Comparison of ENCODE assay signal across 7 mouse cellular contexts in genomic region chr6:145747671-145748640, GRCm38 (mm10). TPM values are rescaled to one million over a fixed set of nuclear protein-coding genes. Genes with fewer than 3 reads are reported as not detected.
DNase-seq lines count a peak whose midpoint lies in the region; ATAC-seq and TF ChIP-seq lines count a peak whose summit lies in the region.

No protein-coding gene starts in this region.

- TF ChIP-seq CTCF in embryonic fibroblast, embryonic 13.5 days (IDR thresholded peaks at IDR 0.05; ENCODE audit: borderline replicate concordance, insufficient read depth, low read length): no peak

- H3K9me3 ChIP-seq in megakaryocyte, embryonic 14.5 days: peaks cover 6% of the 10 kb centered on the region; the same call in 1 of the 2 replicates
- H3K9me3 ChIP-seq in intestine, embryonic 15.5 days: no peaks in the 10 kb centered on the region
- H3K9me3 ChIP-seq in midbrain, embryonic 13.5 days: no peaks in the 10 kb centered on the region

- peak overlapping the region; percentile 91 for H3K4me3 ChIP-seq in megakaryocyte, embryonic 14.5 days (replicated peaks)
- peak overlapping the region; percentile 74 for H3K4me3 ChIP-seq in embryonic fibroblast, embryonic 13.5 days (ENCODE audit: insufficient read depth, low read length)
- H3K4me3 ChIP-seq in intestine, embryonic 15.5 days (replicated peaks): peak overlapping the region; percentile 77
- H3K4me3 ChIP-seq in midbrain, embryonic 13.5 days (replicated peaks): peak overlapping the region; percentile 71

- WGBS in intestine, embryonic 15.5 days: 16% methylated on average over 16 of the region's 16 CpGs
- 13% methylated on average over 16 of the region's 16 CpGs for WGBS in midbrain, embryonic 13.5 days

- H3K9ac ChIP-seq in intestine, embryonic 15.5 days: peak overlapping the region; percentile 77
- H3K9ac ChIP-seq in midbrain, embryonic 13.5 days (replicated peaks): peak overlapping the region; percentile 78

- H3K36me3 ChIP-seq in megakaryocyte, embryonic 14.5 days (replicated peaks; ENCODE audit: low read length): no peaks in the 10 kb centered on the region
- H3K36me3 ChIP-seq in intestine, embryonic 15.5 days: no peaks in the 10 kb centered on the region
- H3K36me3 ChIP-seq in midbrain, embryonic 13.5 days: no peaks in the 10 kb centered on the region

- ATAC-seq in megakaryocyte, adult 5-6 weeks (ENCODE audit: poor library complexity, severe bottlenecking): no peak
- no peak for ATAC-seq in intestine, embryonic 15.5 days
- ATAC-seq in midbrain, embryonic 13.5 days: no peak

- peak; percentile 16; the same call in 1 of the 2 replicates for TF ChIP-seq POLR2A in embryonic fibroblast, embryonic 13.5 days (IDR thresholded peaks at IDR 0.05; ENCODE audit: low read depth, low read length)

- peak overlapping the region; percentile 89 for H3K4me2 ChIP-seq in intestine, embryonic 15.5 days (replicated peaks)
- peak overlapping the region; percentile 87 for H3K4me2 ChIP-seq in midbrain, embryonic 13.5 days (replicated peaks)

- H3K4me1 ChIP-seq in megakaryocyte, embryonic 14.5 days: peaks cover 18% of the 10 kb centered on the region
- H3K4me1 ChIP-seq in embryonic fibroblast, embryonic 13.5 days (ENCODE audit: control insufficient read depth, insufficient read depth, low read length): peaks cover 6% of the 10 kb centered on the region; the same call in 1 of the 2 replicates
- H3K4me1 ChIP-seq in intestine, embryonic 15.5 days (replicated peaks): 0 out of 2 replicates have a peak, but pooled peaks cover 6% of the 10 kb centered on the region
- peaks cover 17% of the 10 kb centered on the region for H3K4me1 ChIP-seq in midbrain, embryonic 13.5 days (replicated peaks)

- peaks cover 80% of the 10 kb centered on the region for H3K27me3 ChIP-seq in megakaryocyte, embryonic 14.5 days (replicated peaks)
- no peaks in the 10 kb centered on the region for H3K27me3 ChIP-seq in intestine, embryonic 15.5 days (replicated peaks)
- H3K27me3 ChIP-seq in midbrain, embryonic 13.5 days: peaks cover 9% of the 10 kb centered on the region; the same call in 1 of the 2 replicates

- DNase-seq in ovary, postnatal 14 days (ENCODE audit: low spot score): no peak
- no peak for DNase-seq in layer of hippocampus, adult 9-11 months

- peak overlapping the region; percentile 96 for H3K27ac ChIP-seq in embryonic fibroblast, embryonic 13.5 days (ENCODE audit: insufficient read depth, low read length)
- H3K27ac ChIP-seq in intestine, embryonic 15.5 days: peak overlapping the region; percentile 83; the same call in 1 of the 2 replicates
- peak overlapping the region; percentile 82; the same call in 1 of the 2 replicates for H3K27ac ChIP-seq in midbrain, embryonic 13.5 days

RNA-seq across cellular contexts. Expression of gene Rassf8, which starts 1.4 kb away (rescaled TPM):
- polyA plus RNA-seq in megakaryocyte, embryonic 14.5 days (2012; ENCODE audit: insufficient read depth, low replicate concordance): 0.77 TPM in 1 of 2 replicates, not detected in the other
- total RNA-seq in megakaryocyte, adult 5-6 weeks (2015): 13.3 and 16.1 TPM in 2 replicates
- 20.7 and 26.0 TPM in 2 replicates for total RNA-seq in megakaryocyte, adult 5-6 weeks (2017)
- 65.0 and 73.0 TPM in 2 replicates for polyA plus RNA-seq in embryonic fibroblast, embryonic 13.5 days (2011; ENCODE audit: insufficient read length, low read depth, missing spikeins)
- 4.7 TPM in 2 replicates for polyA plus RNA-seq in intestine, embryonic 15.5 days (2015; fragmentation: Nextera tagmentation; extraction: Ambion mirVana)
- polyA plus RNA-seq in midbrain, embryonic 13.5 days (2015; fragmentation: Nextera tagmentation; extraction: Ambion mirVana): 3.9 and 4.1 TPM in 2 replicates

Comparison
In these comparisons a context has a peak if more than half of its experiments do, and no peak if none do; other contexts are left out.
1. RNA of gene Rassf8, which starts 1.4 kb away (polyA plus RNA-seq): 65.0 to 73.0 TPM in embryonic fibroblast, embryonic 13.5 days; 4.7 TPM in intestine, embryonic 15.5 days, 3.9 to 4.1 TPM in midbrain, embryonic 13.5 days and 0.77 TPM in megakaryocyte, embryonic 14.5 days; every median in the first group is over 10 times any median in the second.
2. Peak in every context shown above with its lines, with median percentiles within 50 percentile points of each other: H3K4me3 ChIP-seq and H3K27ac ChIP-seq.